ENCODE assay signal across 17 mouse cellular contexts in genomic region chr6:146513384-146513783, GRCm38 (mm10).
"Had no signal": no experiment of that assay in that cellular context is flagged by ENCODE, and none has a peak within 500 bp of the region (broad histone marks: within the 10 kb centered on the region; RNA-seq: fewer than 3 reads in every experiment).

No protein-coding gene starts in this region.

- H3K4me2 ChIP-seq: limb, embryonic 13.5 days; midbrain, embryonic 11.5 days; neural tube, embryonic 13.5 days had no signal

- H3K36me3 ChIP-seq: limb, embryonic 13.5 days; neural tube, embryonic 13.5 days had no signal

- H3K9me3 ChIP-seq: limb, embryonic 13.5 days; megakaryocyte, embryonic 14.5 days; neural tube, embryonic 13.5 days had no signal

- H3K9ac ChIP-seq: limb, embryonic 13.5 days; liver, embryonic 14.5 days; neural tube, embryonic 13.5 days had no signal

- H3K27me3 ChIP-seq: limb, embryonic 13.5 days; neural tube, embryonic 13.5 days had no signal

- H3K4me1 ChIP-seq: limb, embryonic 13.5 days had no signal

- H3K27ac ChIP-seq: kidney, postnatal 0 days; layer of hippocampus, adult 2 months; limb, embryonic 13.5 days; liver, embryonic 14.5 days; macrophage; neural tube, embryonic 13.5 days had no signal

- H3K4me3 ChIP-seq: layer of hippocampus, adult 2 months; limb, embryonic 13.5 days; megakaryocyte, embryonic 14.5 days; neural tube, embryonic 13.5 days had no signal

- ATAC-seq: inflammation-experienced regulatory T-cells, adult 6 months; intestine, postnatal 0 days; midbrain, embryonic 16.5 days had no signal

- DNase-seq: kidney, adult 8-10 months; kidney, postnatal 4 days; left cerebral cortex, postnatal 4 days; retina, postnatal 1 day; right cerebral cortex, postnatal 4 days; spleen, adult 18-20 months had no signal
